Mouse (Mus musculus): ENCODE data around the gene Vmn1r115. TPM values are rescaled to one million over a fixed set of nuclear protein-coding genes. Genes with fewer than 3 reads are reported as not detected.

Gene Vmn1r115
- polyA plus RNA-seq (2017; shearing (Covaris generic)), result not detected

DNA sequence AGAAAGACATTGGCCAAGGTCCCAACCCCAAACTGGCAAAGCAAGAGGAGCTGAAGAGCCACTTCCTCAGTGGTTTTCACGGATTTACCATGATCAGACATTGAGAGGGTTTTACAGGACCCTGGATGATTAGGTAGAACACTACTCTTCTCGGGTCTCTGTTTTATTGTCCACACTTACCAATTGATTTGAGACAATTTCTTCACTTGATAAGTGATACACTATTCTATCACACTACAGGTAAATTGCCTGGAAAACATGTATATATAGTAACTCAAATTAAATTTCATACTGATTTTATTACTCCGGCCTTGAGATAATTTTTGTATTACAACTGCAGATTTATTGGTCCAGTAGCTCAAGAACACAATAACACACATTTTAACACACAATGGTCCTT, at the start of gene Vmn1r115:
Gene Vmn1r115, minus strand, starts transcription at position 101 of the 400 bp plus-strand sequence.

GRCm38 (mm10) chr7:20884021-20884420, 39.2 kb upstream of the Vmn1r115 start, which contains the start of gene Vmn1r117:
Gene Vmn1r117, minus strand, starts transcription at chr7:20884121.

GRCm38 (mm10) chr7:20871956-20872355, 27.2 kb upstream of the Vmn1r115 start, which contains the start of gene Vmn1r116:
Gene Vmn1r116, plus strand, starts transcription at chr7:20872256.

GRCm38 (mm10) chr7:20812086-20812485, 32.7 kb downstream of the Vmn1r115 start, which contains the start of gene Vmn1r114:
Gene Vmn1r114, minus strand, starts transcription at chr7:20812186.

Other genes with a start within 250 kb of the Vmn1r115 start
- 0.24 TPM for gene Gm4513, start 246.0 kb downstream of the Vmn1r115 start, polyA plus RNA-seq (2017; shearing (Covaris generic))
- not detected for gene Vmn1r107, start 176.1 kb downstream of the Vmn1r115 start, polyA plus RNA-seq (2017; shearing (Covaris generic))
- not detected for gene Vmn1r111, start 141.8 kb downstream of the Vmn1r115 start, polyA plus RNA-seq (2017; shearing (Covaris generic))
- not detected for gene Gm10668, start 114.4 kb downstream of the Vmn1r115 start, polyA plus RNA-seq (2017; shearing (Covaris generic))
- gene Vmn1r112, start 73.8 kb downstream of the Vmn1r115 start, polyA plus RNA-seq (2017; shearing (Covaris generic)), result not detected
- gene Vmn1r113, start 57.7 kb downstream of the Vmn1r115 start, polyA plus RNA-seq (2017; shearing (Covaris generic)), result not detected
- not detected for gene Vmn1r114, start 32.8 kb downstream of the Vmn1r115 start, polyA plus RNA-seq (2017; shearing (Covaris generic))
- gene Vmn1r116, start 27.3 kb upstream of the Vmn1r115 start, polyA plus RNA-seq (2017; shearing (Covaris generic)), result not detected
- not detected for gene Vmn1r117, start 39.1 kb upstream of the Vmn1r115 start, polyA plus RNA-seq (2017; shearing (Covaris generic))
- not detected for gene Vmn1r118, start 67.4 kb upstream of the Vmn1r115 start, polyA plus RNA-seq (2017; shearing (Covaris generic))
- not detected for gene Vmn1r119, start 167.5 kb upstream of the Vmn1r115 start, polyA plus RNA-seq (2017; shearing (Covaris generic))
- gene Vmn1r120, start 208.8 kb upstream of the Vmn1r115 start, polyA plus RNA-seq (2017; shearing (Covaris generic)), result not detected

All from naive thymus-derived CD4-positive, alpha-beta T cell, adult 5 months (primary cell).